Mouse (Mus musculus) regulatory T cell (primary cell): Measurements from ENCODE around the gene Nt5e.

ENCODE experiments used
- in situ Hi-C: fragments of 300-600 bp; cut with MboI, MseI; formaldehyde crosslinking; loops from one replicate; pipeline ENCODE4 v1.15.1; 2025; ENCODE audit warnings: high pct_unique_total_duplicates

The Nt5e gene

DNA sequence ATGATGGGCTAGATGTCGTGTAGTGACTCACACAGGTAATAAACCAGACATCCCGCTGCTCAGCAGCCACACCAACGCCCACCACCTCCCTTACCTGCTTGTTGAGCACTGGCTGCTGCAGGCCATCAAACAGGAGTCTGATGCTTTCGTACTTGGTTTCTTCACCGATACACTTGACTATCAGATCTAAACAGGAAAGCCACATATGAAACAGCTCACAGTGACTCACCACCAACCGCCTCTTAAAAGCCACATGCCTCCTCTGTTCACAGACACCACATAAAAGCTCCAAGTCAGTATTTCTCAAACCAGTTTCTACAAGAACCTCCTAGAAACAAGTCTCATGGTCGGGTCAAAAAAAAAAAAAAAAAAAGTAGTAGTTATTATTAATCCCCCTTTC is 53.1 kb downstream of the Nt5e start:
- in situ Hi-C loops: no loop called here

- in situ Hi-C loops: no loop called here
These were observed 53.5 kb downstream of the Nt5e start for GRCm38 (mm10) chr9:88380542-88380941.

DNA sequence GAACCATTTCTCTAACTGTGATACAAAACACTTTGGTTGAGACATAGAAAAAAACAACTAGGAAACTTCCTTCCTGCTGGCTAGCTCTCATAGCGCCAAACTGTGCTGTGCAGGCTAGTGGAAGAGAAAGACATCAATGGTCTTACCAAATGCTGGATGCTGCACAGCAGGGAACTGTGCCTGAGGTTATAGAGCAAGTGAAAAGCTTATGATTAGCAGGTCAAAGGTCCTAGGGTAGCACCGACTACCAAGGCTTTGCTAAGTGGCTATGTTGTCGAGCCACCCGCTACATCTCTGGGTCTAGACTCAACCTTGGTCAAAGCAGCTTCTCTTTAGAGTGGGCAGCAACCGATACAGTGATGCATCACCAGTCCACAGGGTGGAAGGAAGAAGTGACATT is 61.8 kb downstream of the Nt5e start:
- in situ Hi-C loops: no loop called here

GRCm38 (mm10) chr9:88394852-88395251 is 67.9 kb downstream of the Nt5e start:
- in situ Hi-C loops: loop anchor here (10.0 kb wide), 1 partner anchor 160 kb away; no protein-coding TSS in a partner anchor

GRCm38 (mm10) chr9:88398461-88398860 is 71.5 kb downstream of the Nt5e start:
- in situ Hi-C loops: loop anchor here (10.0 kb wide), 1 partner anchor 164 kb away; no protein-coding TSS in a partner anchor

GRCm38 (mm10) chr9:88404088-88404487 is 77.1 kb downstream of the Nt5e start:
- in situ Hi-C loops: loop anchor here (10.0 kb wide), 1 partner anchor 979 kb away; no protein-coding TSS in a partner anchor

DNA sequence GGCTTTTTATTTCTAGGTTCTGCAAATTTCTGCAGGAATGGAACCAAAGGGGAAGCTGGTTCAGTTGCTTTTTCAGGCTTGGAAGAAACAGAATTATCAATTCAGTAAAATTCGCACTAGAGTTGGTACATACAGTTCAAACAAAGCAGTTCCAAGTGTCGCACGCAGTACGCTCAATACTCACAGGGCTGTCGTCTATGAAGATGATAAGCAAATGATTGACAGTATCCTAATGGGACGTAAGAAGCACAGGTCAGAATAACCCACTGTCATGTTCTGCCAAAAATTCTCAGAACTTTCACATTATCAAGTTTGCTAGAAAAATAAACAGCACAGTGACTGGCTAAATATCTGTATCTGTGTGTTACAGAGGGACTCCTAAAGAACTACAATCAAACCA is 77.5 kb downstream of the Nt5e start:
- in situ Hi-C loops: loop anchor here (10.0 kb wide), 1 partner anchor 980 kb away; no protein-coding TSS in a partner anchor

DNA sequence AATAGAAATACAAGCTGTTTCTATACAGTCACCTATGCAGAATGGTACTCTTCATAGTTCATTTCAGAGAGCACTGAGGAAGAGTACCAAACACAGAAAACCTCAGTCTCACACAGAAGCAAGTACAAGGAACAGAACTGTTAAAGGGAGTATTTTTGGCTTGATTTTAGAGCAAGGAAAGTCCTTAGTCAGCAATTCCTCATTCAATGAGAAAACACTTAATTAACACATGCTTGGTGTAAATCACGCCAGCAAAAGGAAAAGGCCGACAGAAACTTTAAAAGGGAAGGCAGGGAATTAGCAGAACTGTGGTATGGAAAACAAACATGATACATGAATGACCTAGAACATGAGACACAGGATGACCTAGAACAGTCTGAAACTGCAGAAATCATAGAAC is 83.0 kb downstream of the Nt5e start:
- in situ Hi-C loops: loop anchor here (10.0 kb wide), 1 partner anchor 985 kb away; no protein-coding TSS in a partner anchor

- in situ Hi-C loops: no loop called here
These were observed 89.8 kb downstream of the Nt5e start for GRCm38 (mm10) chr9:88416752-88417151.
